Mouse (Mus musculus) urinary bladder, postnatal 4 days (tissue): ENCODE results near the gene Rpap1.
"Not testable (repeated sequence)": the region's sequence is repeated elsewhere in the genome, so short reads cannot be mapped to it uniquely, and the experiment has no call there.

Experiments used
- DNase-seq, 2 experiments: peaks; one replicate each; pipeline ENCODE4 v3.0.0; 2021 to 2022; ENCODE audit warnings: low spot score in 2 of 2

The Rpap1 gene

GRCm38 (mm10) chr2:119741581-119742411, 45.5 kb downstream of the Rpap1 start, which contains the start of gene Itpka:
TSS of gene Itpka (plus strand) at chr2:119742337.
- peak in 1 of 2 experiments; percentile 49 for DNase-seq

- no peak for DNase-seq
These were observed 46.8 kb downstream of the Rpap1 start for GRCm38 (mm10) chr2:119740567-119740966.

GRCm38 (mm10) chr2:119737124-119737523, 50.2 kb downstream of the Rpap1 start:
- DNase-seq = no peak

GRCm38 (mm10) chr2:119730735-119731134, 56.6 kb downstream of the Rpap1 start:
- DNase-seq = no peak

- no peak for DNase-seq
These were observed 59.4 kb downstream of the Rpap1 start for GRCm38 (mm10) chr2:119727762-119728416.

GRCm38 (mm10) chr2:119721070-119721469, 66.3 kb downstream of the Rpap1 start:
- no peak for DNase-seq

GRCm38 (mm10) chr2:119715868-119716267, 71.5 kb downstream of the Rpap1 start:
- DNase-seq = not testable (repeated sequence)
